Mouse (Mus musculus) embryonic facial prominence, embryonic 15.5 days (tissue): ENCODE measurements at regions not wholly inside any gene's neighbourhood (a gene's known extent, or its start where the extent isn't known, plus 50 kb on each side); places are given as distances from the start of the nearest gene placed in this dataset.

Experiments
- ATAC-seq: fragments of 200-750 bp; cut with Nextera tagmentation; 2 replicates; pipeline ENCODE4 v1.8.0; 2017; ENCODE audit warnings: low read depth, moderate TSS enrichment; ENCODE audit not compliant: insufficient number of reproducible peaks, low FRiP score, low TSS enrichment
- H3K27ac ChIP-seq: fragments of 300-500 bp; sonication (generic); replicated peaks from 2 replicates; pipeline ENCODE4 v1.5.1; 2015; ENCODE audit warnings: mild to moderate bottlenecking, inconsistent platforms
- H3K27me3 ChIP-seq: fragments of 300-500 bp; sonication (generic); 2 replicates; pipeline ENCODE4 v1.6.1; 2015; ENCODE audit warnings: inconsistent platforms
- H3K36me3 ChIP-seq: fragments of 300-500 bp; sonication (generic); 2 replicates; pipeline ENCODE4 v1.6.1; 2015; ENCODE audit warnings: mild to moderate bottlenecking, inconsistent platforms
- H3K4me1 ChIP-seq: fragments of 300-500 bp; sonication (generic); 2 replicates; pipeline ENCODE4 v1.6.1; 2015; ENCODE audit warnings: inconsistent platforms
- H3K4me2 ChIP-seq: fragments of 300-500 bp; sonication (generic); replicated peaks from 2 replicates; pipeline ENCODE4 v1.6.1; 2015; ENCODE audit warnings: mild to moderate bottlenecking, inconsistent platforms
- H3K4me3 ChIP-seq: fragments of 300-500 bp; sonication (generic); replicated peaks from 2 replicates; pipeline ENCODE4 v1.5.1; 2015; ENCODE audit warnings: mild to moderate bottlenecking, inconsistent platforms
- H3K9ac ChIP-seq: fragments of 300-500 bp; sonication (generic); 2 replicates; pipeline ENCODE4 v1.6.1; 2015; ENCODE audit warnings: inconsistent platforms
- H3K9me3 ChIP-seq: fragments of 300-500 bp; sonication (generic); replicated peaks from 2 replicates; pipeline ENCODE4 v1.6.1; 2016; ENCODE audit warnings: inconsistent platforms
- WGBS: fragments of 180-500 bp; shearing (Covaris S2); methylation state at CpG from one replicate; pipeline ENCODE4 v1.1.7; 2015; 5-methylcytosine and 5-hydroxymethylcytosine counted together

DNA sequence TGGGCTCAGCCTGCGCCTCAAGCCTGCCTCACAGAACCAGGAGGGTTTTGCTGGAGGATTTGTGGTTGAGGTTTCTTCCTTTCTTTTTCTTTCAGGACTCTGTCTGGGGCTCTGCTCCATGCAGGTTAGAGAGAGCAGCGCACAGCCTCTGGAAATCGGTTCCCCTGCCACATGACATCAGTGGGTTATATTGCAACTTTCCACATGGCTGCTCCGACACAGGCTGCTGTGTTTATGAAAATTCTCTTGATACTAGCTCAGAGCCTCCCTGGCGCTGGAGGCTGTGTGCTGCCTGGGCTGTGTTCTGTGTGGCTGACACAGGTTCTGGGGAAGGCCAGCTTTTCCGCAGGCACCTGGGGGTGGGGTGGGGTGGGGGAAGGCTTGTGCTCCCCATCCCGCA lies 178.7 kb upstream of the Gm4791 start:
- Histone ChIP-seq H3K27ac (no peak overlapping the region), H3K4me2 (no peak overlapping the region)
- no peak for ATAC-seq

GRCm38 (mm10) chr9:46819376-46819775 lies 179.2 kb upstream of the Gm4791 start:
- no peak overlapping the region for H3K27ac ChIP-seq
- H3K4me2 ChIP-seq = no peak overlapping the region
- WGBS = 42% methylated on average over 6 of the region's 6 CpGs

More for the DNA sequence above, 178.7 kb upstream of the Gm4791 start:
- Histone ChIP-seq H3K9me3 (no peaks in the 10 kb centered on the region), H3K4me1 (peaks cover 9% of the 10 kb centered on the region; the same call in 1 of the 2 replicates), H3K4me3 (no peak overlapping the region), H3K9ac (no peak overlapping the region), H3K36me3 (no peaks in the 10 kb centered on the region), H3K27me3 (no peaks in the 10 kb centered on the region)
- WGBS = 31% methylated on average over 7 of the region's 7 CpGs

GRCm38 (mm10) chr9:46816126-46816525 lies 182.4 kb upstream of the Gm4791 start:
- no peak overlapping the region for H3K4me3 ChIP-seq
- H3K9me3 ChIP-seq = no peaks in the 10 kb centered on the region
- 0 out of 2 replicates have a peak, but pooled peaks cover 12% of the 10 kb centered on the region for H3K27me3 ChIP-seq
- peaks cover 13% of the 10 kb centered on the region; the same call in 1 of the 2 replicates for H3K4me1 ChIP-seq
- 62% methylated on average over 5 of the region's 5 CpGs for WGBS
- no peaks in the 10 kb centered on the region for H3K36me3 ChIP-seq
- H3K9ac ChIP-seq = no peak overlapping the region
- H3K27ac ChIP-seq = no peak overlapping the region
- no peak overlapping the region for H3K4me2 ChIP-seq
- ATAC-seq = no peak

More at GRCm38 (mm10) chr9:46819376-46819775, 179.2 kb upstream of the Gm4791 start:
- 0 out of 2 replicates have a peak, but pooled peaks cover 1% of the 10 kb centered on the region for H3K27me3 ChIP-seq
- no peaks in the 10 kb centered on the region for H3K36me3 ChIP-seq
- H3K4me3 ChIP-seq = no peak overlapping the region
- H3K4me1 ChIP-seq = peaks cover 11% of the 10 kb centered on the region; the same call in 1 of the 2 replicates
- H3K9me3 ChIP-seq = no peaks in the 10 kb centered on the region
- no peak for ATAC-seq
- H3K9ac ChIP-seq = no peak overlapping the region

GRCm38 (mm10) chr9:46814478-46815241 lies 183.9 kb upstream of the Gm4791 start:
- H3K27ac ChIP-seq = no peak overlapping the region
- H3K4me3 ChIP-seq = peak overlapping the region; percentile 35
- no peaks in the 10 kb centered on the region for H3K36me3 ChIP-seq
- WGBS = 15% methylated on average over 22 of the region's 22 CpGs
- no peak overlapping the region for H3K9ac ChIP-seq
- no peaks in the 10 kb centered on the region for H3K9me3 ChIP-seq
- H3K27me3 ChIP-seq = 0 out of 2 replicates have a peak, but pooled peaks cover 12% of the 10 kb centered on the region
- ATAC-seq = peak; percentile 57
- H3K4me2 ChIP-seq = peak overlapping the region; percentile 59
- H3K4me1 ChIP-seq = peaks cover 11% of the 10 kb centered on the region; the same call in 1 of the 2 replicates

GRCm38 (mm10) chr9:46810266-46810665 lies 188.3 kb upstream of the Gm4791 start:
- no peak overlapping the region for H3K4me3 ChIP-seq
- ATAC-seq = no peak
- no peak overlapping the region for H3K27ac ChIP-seq
- H3K27me3 ChIP-seq = peaks cover 14% of the 10 kb centered on the region; the same call in 1 of the 2 replicates
- no peak overlapping the region for H3K4me2 ChIP-seq
- H3K9me3 ChIP-seq = no peaks in the 10 kb centered on the region
- H3K4me1 ChIP-seq = peaks cover 7% of the 10 kb centered on the region; the same call in 1 of the 2 replicates
- no peaks in the 10 kb centered on the region for H3K36me3 ChIP-seq
- no peak overlapping the region for H3K9ac ChIP-seq
- WGBS = 82% methylated on average over 7 of the region's 7 CpGs

DNA sequence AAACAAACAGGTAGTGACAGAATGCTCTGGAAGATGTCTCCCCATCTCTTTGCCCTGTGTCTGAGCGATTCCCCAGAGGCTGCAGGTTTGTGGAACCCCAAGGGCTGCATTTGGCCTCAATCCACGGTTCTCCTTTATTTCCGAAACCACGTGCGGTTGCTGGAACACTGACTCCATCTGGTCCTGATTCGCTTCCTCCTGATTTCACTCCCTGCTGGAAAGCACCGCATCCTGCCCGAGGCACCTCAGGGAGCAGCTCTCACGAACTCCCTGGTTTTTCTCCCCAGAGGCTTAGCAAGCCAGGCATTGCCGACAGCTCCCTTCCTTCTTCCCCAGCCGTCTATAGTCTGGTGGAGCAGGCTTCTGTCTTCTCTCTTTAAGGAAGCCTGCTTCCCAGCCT lies 203.1 kb upstream of the Gm4791 start:
- Histone ChIP-seq H3K4me1 (0 out of 2 replicates have a peak, but pooled peaks cover 4% of the 10 kb centered on the region), H3K36me3 (no peaks in the 10 kb centered on the region), H3K4me3 (no peak overlapping the region), H3K4me2 (no peak overlapping the region), H3K9ac (no peak overlapping the region), H3K27ac (no peak overlapping the region), H3K9me3 (no peaks in the 10 kb centered on the region), H3K27me3 (no peaks in the 10 kb centered on the region)
- no peak for ATAC-seq
- 41% methylated on average over 11 of the region's 11 CpGs for WGBS

DNA sequence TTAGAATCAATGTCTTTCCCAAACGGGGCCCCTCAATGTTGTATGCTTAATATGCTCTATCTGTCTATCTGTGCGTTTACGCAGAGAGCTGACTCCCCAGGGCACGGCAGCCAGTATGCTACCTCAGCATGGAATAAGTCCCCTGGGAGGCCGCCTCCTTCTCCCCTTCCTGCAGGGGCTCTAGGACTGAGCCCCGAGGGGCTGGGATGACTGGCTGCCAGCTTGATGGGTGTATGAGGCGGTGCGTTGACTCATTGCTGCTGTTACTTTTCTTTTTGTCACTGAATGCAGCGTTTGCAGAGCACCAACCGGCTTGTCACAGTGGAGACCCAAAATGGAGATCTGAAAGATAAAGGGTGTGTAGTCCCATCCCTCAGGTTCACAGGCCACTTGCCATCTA lies 209.5 kb upstream of the Gm4791 start:
- H3K4me1 ChIP-seq = no peaks in the 10 kb centered on the region
- H3K9ac ChIP-seq = no peak overlapping the region
- 50% methylated on average over 10 of the region's 10 CpGs for WGBS
- H3K4me2 ChIP-seq = no peak overlapping the region
- no peak overlapping the region for H3K4me3 ChIP-seq
- no peak overlapping the region for H3K27ac ChIP-seq
- no peaks in the 10 kb centered on the region for H3K27me3 ChIP-seq
- ATAC-seq = no peak
- no peaks in the 10 kb centered on the region for H3K9me3 ChIP-seq
- H3K36me3 ChIP-seq = no peaks in the 10 kb centered on the region

- H3K4me3 ChIP-seq = no peak overlapping the region
- WGBS = 73% methylated on average over 5 of the region's 5 CpGs
- H3K27me3 ChIP-seq = no peaks in the 10 kb centered on the region
- no peak for ATAC-seq
- no peak overlapping the region for H3K27ac ChIP-seq
- no peaks in the 10 kb centered on the region for H3K9me3 ChIP-seq
- no peaks in the 10 kb centered on the region for H3K4me1 ChIP-seq
- no peaks in the 10 kb centered on the region for H3K36me3 ChIP-seq
- no peak overlapping the region for H3K4me2 ChIP-seq
- no peak overlapping the region for H3K9ac ChIP-seq
Measured at GRCm38 (mm10) chr9:46788456-46788855, 210.1 kb upstream of the Gm4791 start.

GRCm38 (mm10) chr9:46784355-46784975 lies 214.1 kb upstream of the Gm4791 start:
- H3K36me3 ChIP-seq = no peaks in the 10 kb centered on the region
- no peak overlapping the region for H3K4me3 ChIP-seq
- H3K27ac ChIP-seq = no peak overlapping the region
- no peaks in the 10 kb centered on the region for H3K9me3 ChIP-seq
- H3K27me3 ChIP-seq = no peaks in the 10 kb centered on the region
- 66% methylated on average over 17 of the region's 17 CpGs for WGBS
- no peak overlapping the region for H3K9ac ChIP-seq
- H3K4me2 ChIP-seq = no peak overlapping the region
- ATAC-seq = no peak
- H3K4me1 ChIP-seq = no peaks in the 10 kb centered on the region

- H3K4me2 ChIP-seq = no peak overlapping the region
Measured at GRCm38 (mm10) chr9:46783597-46784354, 214.8 kb upstream of the Gm4791 start.

DNA sequence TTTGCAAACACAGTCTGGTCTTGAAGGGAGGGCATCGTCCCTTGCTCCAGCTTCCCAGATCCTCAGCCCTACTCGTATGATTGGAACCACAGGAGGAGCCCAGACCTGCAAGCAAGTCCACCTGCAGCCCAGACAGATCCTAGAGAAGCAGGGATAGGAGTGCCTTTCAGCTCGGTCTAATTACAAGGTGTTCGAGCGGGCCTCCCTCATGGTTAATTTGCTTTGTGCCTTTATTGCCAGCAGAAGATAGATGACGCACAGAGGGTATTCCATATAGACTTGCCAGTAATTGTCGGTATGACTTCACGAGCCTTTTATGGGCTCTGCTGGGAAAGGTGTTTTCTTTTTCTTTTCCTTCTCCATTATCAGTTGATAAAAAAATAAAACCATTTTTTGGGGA lies 216.9 kb upstream of the Gm4791 start:
- Histone ChIP-seq H3K4me3 (no peak overlapping the region), H3K36me3 (no peaks in the 10 kb centered on the region), H3K4me2 (no peak overlapping the region), H3K27me3 (no peaks in the 10 kb centered on the region), H3K9ac (no peak overlapping the region), H3K9me3 (no peaks in the 10 kb centered on the region), H3K27ac (no peak overlapping the region), H3K4me1 (no peaks in the 10 kb centered on the region)
- 81% methylated on average over 8 of the region's 8 CpGs for WGBS
- no peak for ATAC-seq

More at GRCm38 (mm10) chr9:46783597-46784354, 214.8 kb upstream of the Gm4791 start:
- Histone ChIP-seq H3K36me3 (no peaks in the 10 kb centered on the region), H3K9ac (no peak overlapping the region), H3K4me3 (no peak overlapping the region), H3K27ac (no peak overlapping the region), H3K9me3 (no peaks in the 10 kb centered on the region), H3K27me3 (no peaks in the 10 kb centered on the region), H3K4me1 (no peaks in the 10 kb centered on the region)
- no peak for ATAC-seq
- WGBS = 77% methylated on average over 12 of the region's 12 CpGs
